Mouse (Mus musculus) liver, postnatal 0 days (tissue): Measurements from ENCODE around the gene Orai1. TPM values are rescaled to one million over a fixed set of nuclear protein-coding genes. Genes with fewer than 3 reads are reported as not detected.
A peak's percentile ranks its signal among the peaks of the same experiment; 100 is the strongest.

Experiments
- ATAC-seq: fragments of 200-750 bp; cut with Nextera tagmentation; 2 replicates; pipeline ENCODE4 v1.8.0; 2017; ENCODE audit warnings: mild to moderate bottlenecking, moderate library complexity
- DNase-seq: peaks from one replicate; pipeline ENCODE4 v3.0.0-alpha.2; 2016
- H3K27ac ChIP-seq: fragments of 300-500 bp; sonication (generic); 2 replicates; pipeline ENCODE4 v1.5.1; 2014; ENCODE audit warnings: antibody characterized with exemption, moderate library complexity, mild to moderate bottlenecking, low read depth
- H3K27me3 ChIP-seq: fragments of 300-500 bp; sonication (generic); 2 replicates; pipeline ENCODE4 v1.6.1; 2014; ENCODE audit warnings: low read length, control low read depth, mixed read lengths; ENCODE audit not compliant: insufficient read depth
- H3K36me3 ChIP-seq: fragments of 300-500 bp; sonication (generic); replicated peaks from 2 replicates; pipeline ENCODE4 v1.6.1; 2014; ENCODE audit warnings: mild to moderate bottlenecking, control low read depth, low read length, moderate library complexity, mixed read lengths; ENCODE audit not compliant: insufficient read depth
- H3K4me1 ChIP-seq: fragments of 300-500 bp; sonication (generic); 2 replicates; pipeline ENCODE4 v1.6.1; 2014; ENCODE audit warnings: antibody characterized with exemption, mild to moderate bottlenecking, control low read depth; ENCODE audit not compliant: insufficient read depth
- H3K4me2 ChIP-seq: fragments of 300-500 bp; sonication (generic); 2 replicates; pipeline ENCODE4 v1.6.1; 2014; ENCODE audit warnings: low read depth, mild to moderate bottlenecking, low read length, moderate library complexity, mixed read lengths
- H3K4me3 ChIP-seq: fragments of 300-500 bp; sonication (generic); 2 replicates; pipeline ENCODE4 v1.5.1; 2014; ENCODE audit warnings: low read depth, low read length
- H3K9ac ChIP-seq: fragments of 300-500 bp; sonication (generic); replicated peaks from 2 replicates; pipeline ENCODE4 v1.6.1; 2014; ENCODE audit warnings: mild to moderate bottlenecking, moderate library complexity
- H3K9me3 ChIP-seq: fragments of 300-500 bp; sonication (generic); 2 replicates; pipeline ENCODE4 v1.6.1; 2016; ENCODE audit warnings: mild to moderate bottlenecking, control low read depth, low read length, mixed read lengths
- CTCF ChIP-seq: sonication (generic); IDR thresholded peaks from 2 replicates; pipeline ENCODE4 v1.5.1; 2016; ENCODE audit warnings: antibody characterized with exemption, low read depth
- EP300 ChIP-seq: IDR thresholded peaks from 2 replicates; pipeline ENCODE4 v1.6.1; 2016; ENCODE audit warnings: antibody characterized with exemption, low read depth, mild to moderate bottlenecking
- WGBS: fragments of 180-500 bp; shearing (Covaris S2); extraction: QIAGEN DNeasy Blood & Tissue Kit; methylation state at CpG from one replicate; pipeline ENCODE4 v1.1.7; 2014; ENCODE audit not compliant: insufficient replicate concordance; 5-methylcytosine and 5-hydroxymethylcytosine counted together
- polyA plus RNA-seq: library from polyadenylated mRNA; unstranded; fragments of >200 nt; fragmentation: Nextera tagmentation; extraction: Ambion mirVana; gene quantifications from 2 replicates; pipeline ENCODE4 v1.2.1, GENCODE M21; 2015

Orai1 gene
- polyA plus RNA-seq, 1 experiment from 2014 or later: 12.4 TPM

DNA sequence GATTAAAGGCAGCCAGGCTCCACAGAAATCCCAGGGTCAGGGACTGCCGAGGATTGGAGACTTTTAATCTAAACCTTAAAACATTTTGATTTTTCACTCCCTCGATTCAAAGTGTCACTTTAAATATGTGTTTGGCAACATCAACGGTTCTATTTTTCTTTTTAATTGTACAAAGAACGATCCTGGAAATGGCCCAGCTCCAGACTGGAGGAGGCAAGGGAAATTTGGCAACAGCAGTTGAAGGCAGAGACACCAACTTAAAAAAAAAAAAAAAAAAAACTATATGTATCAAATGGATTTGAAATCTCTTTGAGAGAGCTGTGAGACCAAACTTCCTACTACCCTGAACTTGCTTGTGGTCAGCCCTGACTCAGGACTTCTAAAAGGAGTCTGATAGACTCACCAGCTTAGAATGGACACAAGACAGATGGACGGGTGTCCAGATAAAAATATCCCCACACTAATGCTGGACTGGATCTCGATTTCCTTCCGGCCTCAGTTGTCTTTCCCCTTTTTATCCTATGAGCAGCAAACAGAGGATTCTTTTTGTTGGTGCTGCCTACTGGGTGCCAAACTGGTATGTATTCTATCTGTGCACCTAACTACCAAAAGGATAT is 5.9 kb upstream of the Orai1 start:
- no peak for TF ChIP-seq CTCF
- no peak for TF ChIP-seq EP300
- H3K4me2 ChIP-seq: no peak overlapping the region
- ATAC-seq (no peak), DNase-seq (no peak)
- H3K4me3 ChIP-seq: no peak overlapping the region
- H3K9me3 ChIP-seq: no peaks in the 10 kb centered on the region
- no peaks in the 10 kb centered on the region for H3K27me3 ChIP-seq
- 71% methylated on average over 7 of the region's 7 CpGs for WGBS
- no peaks in the 10 kb centered on the region for H3K36me3 ChIP-seq
- H3K27ac ChIP-seq: no peak overlapping the region
- H3K9ac ChIP-seq: no peak overlapping the region
- peaks cover 4% of the 10 kb centered on the region for H3K4me1 ChIP-seq

DNA sequence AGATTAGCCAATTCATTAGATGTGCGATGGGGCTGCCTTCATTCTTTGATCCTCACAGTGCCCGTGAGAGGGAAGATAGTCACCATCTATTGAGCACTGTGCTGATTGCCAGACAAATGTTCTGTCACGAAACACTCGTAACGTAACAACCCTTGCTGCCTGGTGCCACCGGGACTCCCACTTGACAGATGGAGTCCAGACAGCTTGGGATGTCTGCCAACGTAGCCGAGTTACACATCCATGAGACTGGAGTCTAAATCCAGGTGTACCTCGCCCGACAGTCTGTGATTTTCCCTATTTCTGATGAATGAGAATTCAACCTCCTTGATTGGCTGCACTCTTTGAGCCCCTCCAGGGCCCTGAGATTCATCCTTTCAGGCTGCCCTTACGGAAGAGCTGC is 5.0 kb upstream of the Orai1 start:
- no peak overlapping the region for H3K27ac ChIP-seq
- H3K4me1 ChIP-seq: peaks cover 9% of the 10 kb centered on the region
- WGBS: 75% methylated on average over 11 of the region's 11 CpGs
- H3K27me3 ChIP-seq: no peaks in the 10 kb centered on the region
- no peak overlapping the region for H3K9ac ChIP-seq
- no peak for ATAC-seq
- no peak for DNase-seq
- no peak overlapping the region for H3K4me3 ChIP-seq
- no peak for TF ChIP-seq CTCF
- TF ChIP-seq EP300: no peak
- no peaks in the 10 kb centered on the region for H3K9me3 ChIP-seq
- no peaks in the 10 kb centered on the region for H3K36me3 ChIP-seq
- no peak overlapping the region for H3K4me2 ChIP-seq

DNA sequence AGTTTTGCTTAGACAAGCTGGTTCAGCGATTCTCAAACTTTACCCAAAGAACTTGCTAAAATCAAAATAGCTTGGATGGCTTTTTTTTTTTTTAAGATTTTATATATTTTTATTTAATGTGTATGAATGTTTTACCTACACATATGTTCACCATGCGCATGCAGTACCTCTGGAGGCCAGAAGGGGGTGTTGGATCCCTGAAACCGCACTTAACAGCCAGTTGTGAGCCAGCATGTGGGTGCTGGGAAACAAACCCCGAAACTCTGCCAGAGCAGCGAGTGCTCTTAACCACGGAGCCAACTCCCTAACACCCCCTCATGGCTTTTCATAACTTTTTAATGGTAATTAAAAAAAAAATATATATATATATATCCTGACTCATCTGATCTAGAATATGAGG is 4.1 kb upstream of the Orai1 start:
- Histone ChIP-seq H3K4me1 (peaks cover 11% of the 10 kb centered on the region), H3K36me3 (no peaks in the 10 kb centered on the region), H3K4me3 (no peak overlapping the region), H3K27me3 (no peaks in the 10 kb centered on the region), H3K4me2 (no peak overlapping the region), H3K9me3 (no peaks in the 10 kb centered on the region), H3K27ac (no peak overlapping the region), H3K9ac (no peak overlapping the region)
- no peak for DNase-seq
- 91% methylated on average over 6 of the region's 6 CpGs for WGBS
- ATAC-seq: no peak
- TF ChIP-seq CTCF (peak; percentile 56), EP300 (no peak)

DNA sequence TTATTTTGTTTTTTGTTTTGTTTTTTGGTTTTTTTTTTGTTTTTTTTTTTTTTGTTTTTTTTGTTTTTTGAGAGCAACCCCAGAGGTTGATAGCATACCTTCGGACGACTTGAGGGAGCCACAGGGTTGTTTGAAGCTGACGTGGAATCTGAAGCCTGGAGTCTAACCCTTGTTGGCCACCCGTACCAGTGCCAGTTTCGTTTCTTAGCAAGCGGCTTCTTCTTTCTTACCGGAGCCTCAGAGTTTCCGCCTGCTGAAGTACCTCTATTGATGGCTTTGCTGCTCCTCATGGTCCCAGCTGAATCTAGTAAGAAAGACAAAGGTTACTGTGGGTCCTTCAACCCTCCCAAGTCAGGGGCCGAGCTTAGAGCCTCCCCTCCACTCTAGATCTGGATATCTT is 3.2 kb upstream of the Orai1 start:
- no peak for TF ChIP-seq EP300
- TF ChIP-seq CTCF: no peak
- H3K27me3 ChIP-seq: no peaks in the 10 kb centered on the region
- no peaks in the 10 kb centered on the region for H3K9me3 ChIP-seq
- H3K36me3 ChIP-seq: no peaks in the 10 kb centered on the region
- H3K4me1 ChIP-seq: peaks cover 19% of the 10 kb centered on the region
- DNase-seq: no peak
- ATAC-seq: no peak
- H3K4me3 ChIP-seq: no peak overlapping the region
- WGBS: 90% methylated on average over 9 of the region's 9 CpGs
- H3K4me2 ChIP-seq: no peak overlapping the region
- no peak overlapping the region for H3K9ac ChIP-seq
- no peak overlapping the region for H3K27ac ChIP-seq

DNA sequence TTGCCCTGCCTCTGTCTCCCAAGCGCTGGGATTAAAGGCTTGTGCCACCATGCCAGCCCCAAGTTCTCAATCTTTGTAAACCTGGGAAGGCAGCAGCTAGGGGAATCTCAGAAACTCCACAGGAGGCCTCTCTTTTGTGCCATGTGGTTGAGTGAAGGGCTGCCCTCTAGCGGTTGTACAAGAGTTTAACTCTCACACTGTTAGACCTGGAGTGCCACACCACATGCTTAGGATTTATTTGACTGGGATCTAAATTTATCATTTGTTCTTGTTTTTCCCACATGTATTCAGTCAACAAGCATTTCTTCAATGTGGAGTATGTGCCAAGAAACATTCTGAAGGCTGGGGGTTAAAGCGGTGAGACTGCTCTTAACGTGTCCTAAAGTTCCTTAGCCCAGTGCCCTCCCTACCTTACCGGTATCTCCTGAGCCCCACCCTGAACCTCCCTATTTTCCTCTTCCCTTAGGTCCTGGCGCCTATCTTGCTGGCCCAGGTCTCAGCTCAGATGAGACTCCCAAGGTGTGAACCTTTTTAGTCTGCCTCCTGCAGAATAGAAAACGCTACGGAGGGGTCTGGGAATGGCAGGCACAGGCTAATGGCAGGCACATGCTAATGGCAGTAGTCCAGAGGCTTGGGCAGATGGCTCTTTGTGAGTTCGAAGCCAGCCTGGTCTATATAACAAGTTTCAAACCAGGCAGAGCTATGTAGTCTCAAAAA is 1.1 kb upstream of the Orai1 start:
- H3K4me2 ChIP-seq: no peak overlapping the region
- TF ChIP-seq EP300: no peak
- peak; percentile 86 for TF ChIP-seq CTCF
- WGBS: 53% methylated on average over 9 of the region's 9 CpGs
- no peak overlapping the region for H3K9ac ChIP-seq
- no peaks in the 10 kb centered on the region for H3K36me3 ChIP-seq
- H3K4me1 ChIP-seq: peaks cover 35% of the 10 kb centered on the region
- no peak overlapping the region for H3K4me3 ChIP-seq
- DNase-seq: peak; percentile 71
- H3K27me3 ChIP-seq: no peaks in the 10 kb centered on the region
- ATAC-seq: no peak
- H3K27ac ChIP-seq: no peak overlapping the region
- no peaks in the 10 kb centered on the region for H3K9me3 ChIP-seq

DNA sequence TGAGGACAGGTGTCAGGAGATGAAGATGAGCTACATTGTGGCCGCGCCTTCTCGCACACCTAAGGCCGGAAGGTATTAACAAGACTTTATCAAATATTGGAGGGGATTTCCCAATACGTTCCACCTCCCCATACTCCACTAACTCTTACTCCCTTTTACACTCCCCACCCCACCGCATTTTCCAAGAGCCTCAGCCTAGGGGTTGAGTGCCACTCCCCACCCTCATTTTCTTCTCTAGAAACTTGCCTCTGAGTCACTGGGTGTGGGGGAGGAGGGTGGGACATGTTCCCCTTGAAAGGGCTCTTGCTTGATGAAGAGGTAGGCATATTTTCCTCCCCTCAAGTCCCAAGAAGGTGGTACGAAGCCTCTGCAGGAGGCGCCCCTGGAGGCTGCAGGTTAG is 1.0 kb downstream of the Orai1 start:
- no peaks in the 10 kb centered on the region for H3K9me3 ChIP-seq
- H3K27me3 ChIP-seq: no peaks in the 10 kb centered on the region
- H3K9ac ChIP-seq: peak overlapping the region; percentile 66
- no peak for TF ChIP-seq CTCF
- TF ChIP-seq EP300: no peak
- H3K36me3 ChIP-seq: no peaks in the 10 kb centered on the region
- WGBS: 19% methylated on average over 8 of the region's 8 CpGs
- peaks cover 53% of the 10 kb centered on the region for H3K4me1 ChIP-seq
- H3K4me2 ChIP-seq: peak overlapping the region; percentile 83
- ATAC-seq (no peak), DNase-seq (no peak)
- H3K4me3 ChIP-seq: peak overlapping the region; percentile 76
- peak overlapping the region; percentile 94 for H3K27ac ChIP-seq
